Mouse (Mus musculus): ENCODE measurements around the gene Stk32b. TPM values are rescaled to one million over a fixed set of nuclear protein-coding genes. Genes with fewer than 3 reads are reported as not detected.

Stk32b gene
- polyA plus RNA-seq, 1 experiment from 2014 or later = 0.48 TPM

DNA sequence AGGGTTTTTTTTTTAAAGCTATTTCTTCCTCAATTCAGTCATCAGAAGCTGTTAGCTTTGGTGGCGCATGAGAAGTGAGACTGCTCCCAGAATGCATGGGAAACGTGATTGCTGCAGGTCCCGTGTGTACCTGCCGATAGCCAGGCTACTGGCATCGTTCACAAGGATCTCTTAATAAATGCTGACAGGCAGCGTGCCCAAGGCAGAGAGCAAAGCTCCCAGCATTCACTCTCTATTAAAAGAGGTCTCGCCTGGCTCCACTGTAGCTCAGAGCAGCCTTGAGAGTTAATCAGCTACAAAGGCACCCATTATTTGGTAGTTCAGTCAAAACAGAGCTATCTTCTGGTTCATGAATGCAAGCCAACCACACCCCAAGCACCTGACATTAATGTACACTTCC, 72.9 kb downstream of the Stk32b start:
- Histone ChIP-seq H3K9me3 (replicated peaks; ENCODE audit: control insufficient read depth, low read length) (peaks cover 2% of the 10 kb centered on the region; the same call in 1 of the 2 replicates), H3K9ac (ENCODE audit: low read length) (no peak overlapping the region), H3K36me3 (ENCODE audit: control insufficient read depth, insufficient read depth, low read length) (no peaks in the 10 kb centered on the region), H3K4me3 (replicated peaks; ENCODE audit: low read length) (no peak overlapping the region), H3K4me1 (ENCODE audit: control insufficient read depth, insufficient read depth, low read length) (no peaks in the 10 kb centered on the region), H3K27me3 (ENCODE audit: control insufficient read depth, insufficient read depth, low read length) (no peaks in the 10 kb centered on the region), H3K27ac (ENCODE audit: low read length) (no peak overlapping the region), H3K4me2 (ENCODE audit: low read depth, low read length) (no peak overlapping the region)
- no peak for ATAC-seq (ENCODE audit: insufficient read depth, low FRiP score)
- 74% methylated on average over 7 of the region's 7 CpGs for whole genome bisulfite sequencing

DNA sequence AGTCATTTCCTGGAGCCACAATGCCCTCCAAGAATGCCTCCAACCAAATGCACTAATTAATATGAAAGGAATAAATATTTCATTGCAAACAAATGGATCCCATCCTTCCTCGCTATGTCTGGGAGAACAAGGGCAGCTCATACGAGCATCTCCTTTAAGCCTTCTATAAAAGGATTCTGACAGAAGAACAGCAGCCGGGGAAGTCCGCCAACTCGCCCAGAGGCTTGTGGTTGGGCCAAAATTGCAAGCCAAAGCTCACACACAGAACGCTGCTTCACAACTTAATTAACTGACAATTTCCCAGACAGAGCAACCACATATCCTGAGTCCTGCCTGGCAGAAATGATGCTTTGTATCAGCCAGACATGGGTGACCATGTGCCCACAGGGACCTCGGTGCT, 74.5 kb downstream of the Stk32b start:
- Histone ChIP-seq H3K9ac (ENCODE audit: low read length) (no peak overlapping the region), H3K4me2 (ENCODE audit: low read depth, low read length) (no peak overlapping the region), H3K27me3 (ENCODE audit: control insufficient read depth, insufficient read depth, low read length) (no peaks in the 10 kb centered on the region), H3K9me3 (replicated peaks; ENCODE audit: control insufficient read depth, low read length) (no peaks in the 10 kb centered on the region), H3K27ac (ENCODE audit: low read length) (no peak overlapping the region), H3K36me3 (ENCODE audit: control insufficient read depth, insufficient read depth, low read length) (no peaks in the 10 kb centered on the region), H3K4me1 (ENCODE audit: control insufficient read depth, insufficient read depth, low read length) (no peaks in the 10 kb centered on the region), H3K4me3 (replicated peaks; ENCODE audit: low read length) (no peak overlapping the region)
- ATAC-seq (ENCODE audit: insufficient read depth, low FRiP score) = no peak
- WGBS = 78% methylated on average over 7 of the region's 7 CpGs

DNA sequence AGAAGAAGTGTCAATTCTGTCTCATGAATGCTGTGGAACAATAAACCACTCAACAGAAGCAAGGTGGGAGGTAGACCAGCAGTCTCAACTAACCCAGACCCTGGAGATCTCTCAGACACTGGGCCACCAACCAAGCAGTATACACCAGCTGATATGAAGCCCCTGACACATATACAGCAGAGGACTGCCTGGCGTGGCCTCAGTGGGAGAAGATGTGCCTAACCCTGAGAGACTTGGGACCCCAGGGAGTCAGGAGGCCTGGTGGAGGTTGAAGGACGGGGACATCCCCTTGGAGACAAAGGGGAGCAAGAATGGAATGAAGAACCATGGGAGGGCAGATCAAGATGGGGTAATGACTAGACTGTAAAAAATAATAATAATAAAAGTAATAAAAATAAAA, 82.2 kb downstream of the Stk32b start:
- no peaks in the 10 kb centered on the region for H3K4me1 ChIP-seq (ENCODE audit: control insufficient read depth, insufficient read depth, low read length)
- 87% methylated on average over 2 of the region's 2 CpGs for WGBS
- no peaks in the 10 kb centered on the region for H3K36me3 ChIP-seq (ENCODE audit: control insufficient read depth, insufficient read depth, low read length)
- H3K4me3 ChIP-seq (replicated peaks; ENCODE audit: low read length) = no peak overlapping the region
- no peak for ATAC-seq (ENCODE audit: insufficient read depth, low FRiP score)
- peaks cover 4% of the 10 kb centered on the region for H3K9me3 ChIP-seq (replicated peaks; ENCODE audit: control insufficient read depth, low read length)
- no peak overlapping the region for H3K9ac ChIP-seq (ENCODE audit: low read length)
- H3K27me3 ChIP-seq (ENCODE audit: control insufficient read depth, insufficient read depth, low read length) = no peaks in the 10 kb centered on the region
- H3K27ac ChIP-seq (ENCODE audit: low read length) = no peak overlapping the region
- H3K4me2 ChIP-seq (ENCODE audit: low read depth, low read length) = no peak overlapping the region

DNA sequence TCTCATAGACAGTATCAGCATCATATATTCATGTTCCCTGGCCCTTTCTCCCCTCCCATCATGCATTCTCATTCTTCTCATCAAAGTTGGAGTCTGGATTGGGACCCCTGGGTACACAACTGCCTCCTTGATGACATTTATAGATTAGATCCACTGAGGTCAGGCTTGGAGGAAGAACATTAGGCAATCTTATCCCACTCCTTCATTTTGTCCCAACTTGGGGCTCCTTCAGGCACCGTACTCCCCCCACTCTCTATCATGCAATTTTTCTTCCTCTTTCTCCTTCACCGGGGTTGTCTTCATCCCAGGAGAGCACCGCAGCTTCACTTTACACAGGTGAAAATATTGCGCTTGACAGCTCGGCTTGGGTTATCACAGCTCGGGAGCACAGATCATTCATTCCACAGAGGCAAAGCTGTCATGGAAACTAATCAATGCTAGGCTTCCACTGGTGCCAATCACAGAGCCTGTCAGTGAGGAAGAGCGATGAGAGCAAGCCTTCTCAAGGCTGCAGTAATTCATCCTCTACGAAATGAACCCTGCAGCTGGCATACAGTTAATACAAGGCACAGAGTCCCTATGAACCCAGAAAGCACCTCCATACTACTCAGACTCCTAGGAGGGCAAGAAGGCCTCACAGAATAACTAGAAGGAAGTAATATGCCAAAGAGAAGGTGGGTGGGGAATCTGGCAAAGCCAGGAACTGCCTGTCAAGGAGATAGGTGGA, 89.4 kb downstream of the Stk32b start:
- H3K4me3 ChIP-seq (replicated peaks; ENCODE audit: low read length) = no peak overlapping the region
- no peak overlapping the region for H3K4me2 ChIP-seq (ENCODE audit: low read depth, low read length)
- H3K36me3 ChIP-seq (ENCODE audit: control insufficient read depth, insufficient read depth, low read length) = no peaks in the 10 kb centered on the region
- peaks cover 4% of the 10 kb centered on the region for H3K9me3 ChIP-seq (replicated peaks; ENCODE audit: control insufficient read depth, low read length)
- no peaks in the 10 kb centered on the region for H3K4me1 ChIP-seq (ENCODE audit: control insufficient read depth, insufficient read depth, low read length)
- ATAC-seq (ENCODE audit: insufficient read depth, low FRiP score) = no peak
- 79% methylated on average over 8 of the region's 8 CpGs for WGBS
- no peaks in the 10 kb centered on the region for H3K27me3 ChIP-seq (ENCODE audit: control insufficient read depth, insufficient read depth, low read length)
- H3K9ac ChIP-seq (ENCODE audit: low read length) = no peak overlapping the region
- H3K27ac ChIP-seq (ENCODE audit: low read length) = no peak overlapping the region

DNA sequence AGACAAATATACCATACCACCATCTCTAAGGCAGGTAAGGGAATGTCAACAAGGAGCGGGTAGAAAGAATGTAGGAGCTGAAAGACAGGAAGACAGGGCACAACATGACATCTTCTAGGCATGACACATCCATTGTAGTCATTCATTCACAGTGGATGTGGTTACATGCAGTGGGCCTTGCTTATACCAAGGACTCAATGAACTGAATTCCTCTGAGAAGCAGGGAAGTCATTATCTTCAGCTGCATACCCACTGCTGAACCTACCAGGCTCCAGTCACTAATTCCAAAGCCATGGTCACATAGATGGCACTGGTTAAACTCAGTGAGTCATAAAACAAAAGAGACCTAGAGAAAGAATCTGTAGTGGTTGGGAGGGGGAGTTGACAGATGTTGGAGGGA, 105.1 kb downstream of the Stk32b start:
- Histone ChIP-seq H3K27ac (ENCODE audit: low read length) (no peak overlapping the region), H3K27me3 (ENCODE audit: control insufficient read depth, insufficient read depth, low read length) (no peaks in the 10 kb centered on the region), H3K9ac (ENCODE audit: low read length) (no peak overlapping the region), H3K9me3 (replicated peaks; ENCODE audit: control insufficient read depth, low read length) (no peaks in the 10 kb centered on the region), H3K4me3 (replicated peaks; ENCODE audit: low read length) (no peak overlapping the region), H3K4me1 (ENCODE audit: control insufficient read depth, insufficient read depth, low read length) (no peaks in the 10 kb centered on the region), H3K36me3 (ENCODE audit: control insufficient read depth, insufficient read depth, low read length) (no peaks in the 10 kb centered on the region), H3K4me2 (ENCODE audit: low read depth, low read length) (no peak overlapping the region)
- ATAC-seq (ENCODE audit: insufficient read depth, low FRiP score) = no peak
- 62% methylated on average over 1 of the region's 1 CpGs for WGBS

DNA sequence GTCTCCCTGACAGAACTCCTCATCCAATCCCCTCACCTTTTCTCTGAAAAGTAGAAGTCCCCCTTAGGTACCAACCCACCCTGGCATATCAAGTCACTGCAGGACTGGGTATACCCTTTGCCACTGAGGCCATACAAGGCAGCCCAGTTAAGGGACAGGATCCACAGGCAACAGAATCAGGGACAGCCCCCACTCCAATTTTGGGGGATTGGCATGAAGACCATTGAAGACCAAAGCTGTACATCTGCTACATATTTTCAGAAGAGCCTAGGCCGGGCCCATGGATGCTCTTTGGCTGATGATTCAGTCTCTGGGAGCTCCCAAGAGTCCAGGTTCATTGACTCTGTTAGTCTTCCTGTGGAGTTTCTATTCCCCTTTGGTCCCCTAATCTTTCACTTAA, 117.4 kb downstream of the Stk32b start:
- 81% methylated on average over 1 of the region's 1 CpGs for WGBS
- H3K4me3 ChIP-seq (replicated peaks; ENCODE audit: low read length) = no peak overlapping the region
- ATAC-seq (ENCODE audit: insufficient read depth, low FRiP score) = no peak

DNA sequence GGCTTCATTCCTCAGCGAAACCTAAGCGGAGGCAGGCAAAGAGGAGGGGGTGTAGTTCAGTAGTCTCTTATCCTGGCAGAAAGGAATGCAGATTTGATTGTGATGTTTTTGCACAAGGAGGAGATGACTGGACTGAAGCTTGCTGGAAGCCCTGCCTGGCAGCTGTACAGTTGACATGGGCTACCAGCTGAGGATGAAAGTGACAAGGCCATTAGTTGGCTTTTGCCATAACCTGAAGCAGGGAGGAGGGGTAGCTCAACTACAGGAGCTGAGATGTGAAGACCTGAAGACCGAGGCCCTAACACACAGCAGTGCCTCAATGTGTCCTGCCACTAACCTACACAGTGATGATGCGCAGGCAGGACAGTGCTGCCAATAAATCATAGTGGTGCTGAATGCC, 118.7 kb downstream of the Stk32b start:
- H3K36me3 ChIP-seq (ENCODE audit: control insufficient read depth, insufficient read depth, low read length) = no peaks in the 10 kb centered on the region
- no peak overlapping the region for H3K9ac ChIP-seq (ENCODE audit: low read length)
- no peak overlapping the region for H3K27ac ChIP-seq (ENCODE audit: low read length)
- no peak for ATAC-seq (ENCODE audit: insufficient read depth, low FRiP score)
- H3K4me1 ChIP-seq (ENCODE audit: control insufficient read depth, insufficient read depth, low read length) = no peaks in the 10 kb centered on the region
- no peak overlapping the region for H3K4me2 ChIP-seq (ENCODE audit: low read depth, low read length)
- WGBS = 91% methylated on average over 4 of the region's 4 CpGs
- H3K9me3 ChIP-seq (replicated peaks; ENCODE audit: control insufficient read depth, low read length) = 0 out of 2 replicates have a peak, but pooled peaks cover 4% of the 10 kb centered on the region
- H3K4me3 ChIP-seq (replicated peaks; ENCODE audit: low read length) = no peak overlapping the region
- no peaks in the 10 kb centered on the region for H3K27me3 ChIP-seq (ENCODE audit: control insufficient read depth, insufficient read depth, low read length)

More for the DNA sequence above, 117.4 kb downstream of the Stk32b start:
- no peaks in the 10 kb centered on the region for H3K36me3 ChIP-seq (ENCODE audit: control insufficient read depth, insufficient read depth, low read length)
- no peaks in the 10 kb centered on the region for H3K4me1 ChIP-seq (ENCODE audit: control insufficient read depth, insufficient read depth, low read length)
- H3K9ac ChIP-seq (ENCODE audit: low read length) = no peak overlapping the region
- no peak overlapping the region for H3K27ac ChIP-seq (ENCODE audit: low read length)
- no peaks in the 10 kb centered on the region for H3K27me3 ChIP-seq (ENCODE audit: control insufficient read depth, insufficient read depth, low read length)
- H3K9me3 ChIP-seq (replicated peaks; ENCODE audit: control insufficient read depth, low read length) = 0 out of 2 replicates have a peak, but pooled peaks cover 4% of the 10 kb centered on the region
- H3K4me2 ChIP-seq (ENCODE audit: low read depth, low read length) = no peak overlapping the region

DNA sequence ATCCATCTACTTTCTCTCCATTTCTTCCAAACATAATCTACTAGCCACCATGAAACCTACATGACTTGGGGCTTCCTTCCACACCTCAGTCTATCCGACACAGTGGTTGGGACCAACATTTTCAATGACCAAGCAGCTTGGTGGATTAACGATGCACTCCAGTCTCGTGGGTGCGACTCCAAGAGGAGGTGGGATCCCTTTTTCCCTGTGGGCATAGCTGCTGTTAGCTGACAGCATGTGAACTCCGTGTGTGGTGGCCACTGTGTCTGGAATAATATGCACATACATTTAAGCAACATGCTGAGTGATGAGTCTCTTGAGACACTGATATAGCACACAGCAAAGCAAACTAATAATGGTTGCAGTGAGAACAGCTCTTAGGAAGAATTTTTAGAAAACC, 124.6 kb downstream of the Stk32b start:
- H3K4me1 ChIP-seq (ENCODE audit: control insufficient read depth, insufficient read depth, low read length) = no peaks in the 10 kb centered on the region
- 76% methylated on average over 5 of the region's 5 CpGs for WGBS

DNA sequence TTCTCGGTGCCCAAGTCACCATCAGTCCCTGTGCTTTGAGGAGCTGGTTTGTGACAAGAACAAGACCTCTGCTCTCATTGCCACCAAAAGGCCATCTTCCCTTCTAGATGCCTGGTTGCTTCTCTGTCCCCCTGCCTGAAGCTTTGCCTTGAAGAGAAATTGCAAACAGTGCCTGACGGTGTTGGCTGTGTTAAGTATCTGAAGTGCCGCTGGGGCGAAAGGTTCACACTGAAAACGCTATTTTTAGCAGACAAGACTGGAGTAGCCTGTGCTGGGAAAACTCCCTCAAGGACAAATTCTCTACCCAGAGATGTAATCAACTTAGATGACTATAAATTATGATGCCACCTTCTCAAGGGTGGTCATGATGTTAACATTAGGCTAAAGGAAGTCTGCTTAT, 129.1 kb downstream of the Stk32b start:
- H3K4me2 ChIP-seq (ENCODE audit: low read depth, low read length) = no peak overlapping the region
- H3K4me1 ChIP-seq (ENCODE audit: control insufficient read depth, insufficient read depth, low read length) = no peaks in the 10 kb centered on the region
- H3K9ac ChIP-seq (ENCODE audit: low read length) = no peak overlapping the region
- no peaks in the 10 kb centered on the region for H3K9me3 ChIP-seq (replicated peaks; ENCODE audit: control insufficient read depth, low read length)
- no peak for ATAC-seq (ENCODE audit: insufficient read depth, low FRiP score)
- H3K36me3 ChIP-seq (ENCODE audit: control insufficient read depth, insufficient read depth, low read length) = no peaks in the 10 kb centered on the region
- H3K27me3 ChIP-seq (ENCODE audit: control insufficient read depth, insufficient read depth, low read length) = no peaks in the 10 kb centered on the region
- H3K27ac ChIP-seq (ENCODE audit: low read length) = no peak overlapping the region
- H3K4me3 ChIP-seq (replicated peaks; ENCODE audit: low read length) = no peak overlapping the region
- 62% methylated on average over 5 of the region's 5 CpGs for WGBS

More for the DNA sequence above, 124.6 kb downstream of the Stk32b start:
- no peaks in the 10 kb centered on the region for H3K9me3 ChIP-seq (replicated peaks; ENCODE audit: control insufficient read depth, low read length)
- no peak overlapping the region for H3K9ac ChIP-seq (ENCODE audit: low read length)
- H3K27ac ChIP-seq (ENCODE audit: low read length) = no peak overlapping the region
- no peaks in the 10 kb centered on the region for H3K27me3 ChIP-seq (ENCODE audit: control insufficient read depth, insufficient read depth, low read length)
- H3K4me3 ChIP-seq (replicated peaks; ENCODE audit: low read length) = no peak overlapping the region
- H3K36me3 ChIP-seq (ENCODE audit: control insufficient read depth, insufficient read depth, low read length) = no peaks in the 10 kb centered on the region
- no peak for ATAC-seq (ENCODE audit: insufficient read depth, low FRiP score)
- H3K4me2 ChIP-seq (ENCODE audit: low read depth, low read length) = no peak overlapping the region

Measured in stomach, embryonic 16.5 days (tissue).